Mouse (Mus musculus) gastrocnemius, adult 18-20 months (tissue): Measurements from ENCODE around the gene Aqp1. TPM values are rescaled to one million over a fixed set of nuclear protein-coding genes. Genes with fewer than 3 reads are reported as not detected.
A peak's percentile ranks its signal among the peaks of the same experiment; 100 is the strongest.

Experiments
- DNase-seq: peaks from one replicate; pipeline ENCODE4 v3.0.0; 2021; ENCODE audit warnings: low spot score
- long read RNA-seq, 2 experiments: library from polyadenylated mRNA; stranded (forward); transcript quantifications; one replicate each; pipeline ENCODE4 v2.0.0; 2021
- total RNA-seq, 2 experiments: library from RNA; stranded (reverse); gene quantifications; 2 replicates each; pipeline ENCODE4 v1.2.3; 2021

The Aqp1 gene
- total RNA-seq, result 100 to 1,000 TPM; 212 to 215 TPM
- long read RNA-seq, experiment 1, transcript Aqp1-201 (4 exons, 2,627 nt), result major isoform, 52 of 87 reads
- long read RNA-seq, experiment 1, partial matches to known transcripts, result 35 of 87 reads
- long read RNA-seq, experiment 1, other reads (novel, unspliced or antisense), result 0 of 87 reads
- long read RNA-seq, experiment 2, transcript Aqp1-201 (4 exons, 2,627 nt), result major isoform, 37 of 58 reads
- long read RNA-seq, experiment 2, partial matches to known transcripts, result 21 of 58 reads
- long read RNA-seq, experiment 2, other reads (novel, unspliced or antisense), result 0 of 58 reads

- peak; percentile 54 for DNase-seq
Measured at GRCm38 (mm10) chr6:55335989-55336514, at the start of gene Aqp1. Aqp1 (plus strand) TSS chr6:55336432.

GRCm38 (mm10) chr6:55288007-55288602, 48.1 kb upstream of the Aqp1 start:
- DNase-seq, result no peak

DNA sequence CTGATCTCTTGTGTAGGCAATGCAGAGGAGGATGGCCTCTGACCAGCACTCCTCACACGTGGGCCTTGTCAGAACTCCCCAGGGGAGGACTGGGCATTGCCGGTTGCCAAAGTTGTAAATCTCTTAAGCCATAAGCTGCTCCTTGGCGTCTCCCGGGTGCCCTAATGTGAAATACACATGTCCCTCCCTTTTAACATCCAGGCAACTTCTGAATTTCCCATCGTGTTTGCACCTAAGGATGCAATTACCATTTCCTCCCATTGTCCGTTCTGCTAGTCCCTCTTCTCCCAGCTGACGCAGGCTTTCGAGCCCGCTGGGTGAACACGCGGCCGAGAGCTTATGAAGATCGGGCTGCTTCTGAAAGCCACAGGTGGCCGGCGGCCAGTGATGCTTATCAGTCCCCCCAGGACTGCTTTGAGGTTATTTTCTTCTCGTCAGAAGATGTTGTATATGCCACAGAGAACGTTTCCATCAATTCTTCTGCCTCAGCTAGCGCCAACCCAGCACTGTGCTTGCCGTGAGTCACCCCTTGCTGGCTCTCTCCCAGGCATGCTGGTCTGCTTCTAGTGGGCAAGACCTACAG, 41.6 kb upstream of the Aqp1 start:
- DNase-seq, result peak; percentile 53

GRCm38 (mm10) chr6:55295325-55295724, 40.9 kb upstream of the Aqp1 start:
- DNase-seq, result peak; percentile 47

DNA sequence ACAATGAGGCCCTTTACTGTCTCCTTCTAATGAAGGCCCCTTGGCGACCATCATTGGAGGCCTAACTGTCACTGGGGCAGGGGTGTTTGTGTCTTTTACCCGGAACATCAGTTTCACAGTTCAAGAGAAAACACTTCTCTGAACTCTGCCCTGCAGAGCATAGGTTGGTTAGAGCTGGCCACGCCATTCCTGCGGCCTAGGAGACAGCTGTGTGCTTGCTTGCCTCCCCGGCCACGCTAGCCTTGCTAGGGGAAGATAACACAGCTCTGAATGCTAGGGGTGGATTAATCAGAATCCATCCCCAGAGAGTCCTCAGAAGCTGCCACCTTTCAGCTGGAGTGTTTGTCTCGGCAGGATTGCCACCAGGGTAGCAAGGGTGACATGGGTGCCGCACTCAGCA, 36.8 kb upstream of the Aqp1 start:
- DNase-seq, result no peak

- no peak for DNase-seq
Measured at GRCm38 (mm10) chr6:55299917-55300316, 36.3 kb upstream of the Aqp1 start.

GRCm38 (mm10) chr6:55300704-55301103, 35.5 kb upstream of the Aqp1 start:
- no peak for DNase-seq

GRCm38 (mm10) chr6:55310179-55310578, 26.1 kb upstream of the Aqp1 start:
- DNase-seq, result no peak

GRCm38 (mm10) chr6:55311962-55312361, 24.3 kb upstream of the Aqp1 start:
- no peak for DNase-seq

DNA sequence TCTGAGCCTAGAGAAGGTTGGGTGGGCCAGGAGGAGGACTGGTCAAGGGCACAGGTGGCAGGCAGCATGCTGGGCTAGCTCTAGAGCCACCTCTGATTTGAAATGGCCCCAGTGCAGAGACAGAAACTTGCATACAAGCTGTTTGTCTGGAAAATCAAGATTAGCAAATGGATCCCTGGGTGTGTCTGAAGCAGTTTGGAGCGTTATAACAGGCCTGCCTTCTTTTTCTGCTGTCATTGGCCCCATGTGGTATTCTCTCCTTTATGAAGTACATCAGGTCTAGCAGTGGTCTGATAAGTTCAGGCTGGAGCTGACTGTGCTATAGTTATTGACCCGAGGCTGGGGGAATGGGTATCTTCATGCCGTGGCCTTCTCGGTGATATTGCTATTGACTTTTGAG, 22.3 kb upstream of the Aqp1 start:
- DNase-seq, result no peak

GRCm38 (mm10) chr6:55314628-55315027, 21.6 kb upstream of the Aqp1 start:
- DNase-seq, result no peak

DNA sequence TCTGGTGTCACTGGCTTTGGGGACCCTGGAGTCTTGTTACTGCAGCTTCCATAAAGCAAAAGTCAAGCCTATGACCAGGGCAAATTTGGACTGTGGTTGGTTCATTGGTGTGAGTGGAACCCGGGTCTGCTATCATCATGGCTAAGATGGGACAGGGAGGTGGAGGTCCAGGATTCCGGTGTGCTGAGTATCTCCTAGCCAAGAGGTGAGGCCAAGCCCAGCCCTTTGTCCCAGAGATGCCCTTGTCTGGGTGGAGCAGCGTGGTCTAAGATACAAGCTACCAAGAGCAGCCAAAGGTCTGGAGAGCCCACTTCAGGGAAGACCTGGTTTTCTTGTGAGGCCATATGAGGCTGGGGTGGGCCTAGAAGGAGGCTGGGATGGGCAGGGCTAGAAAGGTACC, 17.6 kb upstream of the Aqp1 start:
- DNase-seq, result no peak

DNA sequence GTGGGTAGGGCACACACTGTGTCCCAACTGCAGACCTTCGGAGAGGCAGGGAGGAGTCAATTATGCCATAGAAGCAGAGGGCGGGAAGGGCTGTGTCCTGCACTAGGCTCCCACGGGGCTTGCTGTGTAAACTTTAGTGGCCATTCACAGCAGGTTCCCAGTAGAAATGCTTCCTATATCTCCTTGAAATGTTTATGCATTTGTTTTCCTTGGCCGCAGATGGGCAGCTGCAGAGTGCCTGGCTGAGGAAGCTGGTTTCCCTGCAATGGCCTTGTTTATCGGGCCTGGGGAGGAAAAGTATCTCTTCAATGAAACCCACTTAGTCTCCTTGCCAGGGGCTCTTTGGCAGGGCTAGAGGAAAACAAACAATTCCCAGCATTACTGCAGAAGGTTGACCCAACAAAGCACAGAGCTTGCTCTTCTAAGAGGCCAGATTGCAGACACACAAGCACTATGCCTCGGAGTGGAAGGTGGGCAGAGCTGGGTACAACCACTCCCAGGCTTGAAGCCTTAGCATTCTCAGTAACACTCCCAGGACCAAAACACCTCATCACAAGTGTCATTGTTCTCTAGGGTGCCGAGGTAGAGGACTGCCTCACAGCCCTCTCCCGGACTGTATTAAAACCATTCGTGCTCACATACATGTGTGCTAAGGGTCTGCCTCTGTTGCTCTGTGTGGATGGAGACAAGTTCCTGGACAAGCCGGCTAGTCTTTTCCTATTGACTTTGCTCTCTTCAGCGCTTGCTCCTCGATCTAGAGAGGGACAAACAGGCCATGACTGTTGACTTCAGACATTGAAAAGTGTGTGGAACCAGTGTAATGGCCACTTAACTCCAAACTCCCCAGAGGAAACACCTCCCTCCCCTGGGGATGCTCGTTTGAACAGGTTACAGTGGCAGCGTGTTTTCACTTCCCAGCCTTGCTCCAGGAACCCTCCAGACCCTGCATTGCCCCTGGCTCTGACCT, 16.4 kb upstream of the Aqp1 start:
- DNase-seq, result no peak

DNA sequence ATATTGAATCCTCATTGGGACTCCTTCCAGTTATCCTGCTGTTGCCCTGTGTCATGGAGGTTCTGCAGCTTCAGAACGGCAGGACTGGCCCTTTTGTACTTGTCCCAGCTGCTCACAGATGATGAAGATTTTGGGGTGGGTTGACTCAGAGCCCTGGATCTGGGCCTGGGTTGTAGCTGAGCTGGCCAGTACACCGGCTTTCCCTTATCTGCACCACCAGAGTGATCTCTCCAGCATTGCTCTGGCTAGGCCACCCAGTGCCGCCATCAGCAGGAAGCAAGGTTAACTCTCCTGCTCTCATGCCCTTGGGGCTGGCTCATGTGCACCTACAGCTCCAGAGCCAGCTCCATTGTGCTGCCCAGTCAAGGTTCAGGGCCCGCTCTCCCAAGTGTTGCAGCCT, 15.3 kb upstream of the Aqp1 start:
- no peak for DNase-seq

DNA sequence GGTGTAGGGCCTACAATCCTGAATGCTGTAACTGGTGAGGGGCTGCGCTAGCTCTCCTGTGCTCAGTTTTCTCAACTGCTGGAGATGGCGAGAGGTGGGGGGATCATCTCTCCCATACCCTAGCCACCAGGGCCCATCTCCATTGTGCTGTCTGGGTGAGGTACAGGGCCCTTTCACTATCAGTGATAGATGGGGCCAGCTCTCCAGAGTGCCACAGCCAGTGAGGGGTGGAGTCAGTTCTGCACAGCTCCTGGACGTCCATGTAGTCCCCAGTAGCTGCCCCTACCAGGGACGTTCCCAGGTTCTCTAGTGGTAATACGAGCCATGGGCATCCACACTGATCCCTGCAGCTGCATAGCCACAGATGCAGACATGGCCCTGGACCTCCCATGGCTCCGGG, 14.7 kb upstream of the Aqp1 start:
- DNase-seq, result no peak

GRCm38 (mm10) chr6:55322980-55323379, 13.3 kb upstream of the Aqp1 start:
- no peak for DNase-seq

DNA sequence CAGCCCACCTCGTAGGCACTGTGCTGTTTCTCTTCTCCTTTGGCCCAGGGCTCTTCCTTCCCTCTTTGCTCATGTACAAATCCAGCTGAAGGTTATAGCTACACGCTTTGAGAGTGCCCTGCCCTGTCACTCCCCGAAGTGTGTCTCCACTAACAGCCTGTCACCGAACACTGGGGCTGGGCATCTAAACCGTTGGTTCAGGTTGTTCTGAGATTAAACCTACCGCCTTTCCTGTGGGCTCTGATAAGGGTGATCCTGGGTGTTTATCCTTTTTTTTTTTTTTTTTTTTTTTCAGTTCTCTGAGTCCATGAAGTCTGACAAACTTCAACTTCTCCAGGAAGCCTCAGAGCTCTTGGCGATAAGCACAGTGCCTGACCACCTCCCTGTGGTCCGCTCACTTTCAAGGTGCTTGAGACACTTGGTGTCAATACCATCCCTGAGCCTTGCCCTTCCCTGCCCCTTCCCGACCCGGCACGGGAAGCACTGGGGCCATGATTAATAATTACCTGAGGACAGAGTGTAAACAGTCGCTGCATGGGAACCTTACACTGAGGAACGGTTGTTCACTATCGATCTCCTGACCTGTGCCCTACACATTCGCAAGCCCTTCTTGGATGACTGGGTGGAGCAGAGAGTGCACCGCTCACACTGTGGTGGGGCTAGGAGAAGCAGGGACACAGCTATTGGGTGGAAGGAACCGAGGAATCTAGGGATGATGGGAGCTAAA, 12.2 kb upstream of the Aqp1 start:
- DNase-seq, result no peak

DNA sequence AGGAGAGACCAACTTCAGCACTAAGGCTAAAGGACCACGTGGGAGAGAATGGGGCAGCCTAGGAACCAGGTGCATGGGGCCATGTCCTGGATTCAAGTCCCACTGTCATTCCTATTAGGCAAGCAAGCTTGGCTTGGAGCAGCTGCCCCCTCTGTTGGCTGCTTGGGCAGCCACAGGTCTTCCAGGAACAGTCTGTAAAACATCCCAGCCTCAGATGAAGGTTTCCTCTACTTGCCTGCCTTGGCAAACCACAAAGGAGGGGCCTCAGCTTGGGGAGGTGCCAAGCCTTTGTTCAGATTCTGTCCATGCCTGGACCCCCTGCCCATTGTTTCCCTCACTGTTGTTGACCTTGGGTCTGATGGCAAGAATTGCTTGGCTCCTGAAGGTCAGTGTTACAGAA, 11.4 kb upstream of the Aqp1 start:
- DNase-seq, result no peak

DNA sequence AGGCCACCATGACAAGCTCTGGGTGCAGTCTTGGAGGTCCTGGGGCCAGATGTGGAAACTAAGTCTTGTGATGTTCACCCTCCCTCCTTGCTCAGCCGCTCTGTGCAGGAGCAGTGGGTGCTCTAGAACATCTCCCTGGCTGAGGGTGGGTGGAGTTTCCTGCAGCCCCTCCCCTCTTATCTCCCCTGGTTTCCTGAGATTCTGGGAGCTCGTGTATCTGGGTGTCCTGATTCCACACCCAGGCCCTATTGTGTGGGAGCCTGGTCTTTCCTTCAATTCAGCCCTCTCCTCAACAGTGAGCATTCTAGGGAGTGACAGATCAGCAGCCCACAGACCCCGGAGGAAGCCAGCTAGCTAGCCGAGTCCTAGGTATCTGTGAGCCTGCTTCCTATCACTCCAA, 9.9 kb upstream of the Aqp1 start:
- no peak for DNase-seq

- no peak for DNase-seq
Measured at GRCm38 (mm10) chr6:55327326-55327725, 8.9 kb upstream of the Aqp1 start.

DNA sequence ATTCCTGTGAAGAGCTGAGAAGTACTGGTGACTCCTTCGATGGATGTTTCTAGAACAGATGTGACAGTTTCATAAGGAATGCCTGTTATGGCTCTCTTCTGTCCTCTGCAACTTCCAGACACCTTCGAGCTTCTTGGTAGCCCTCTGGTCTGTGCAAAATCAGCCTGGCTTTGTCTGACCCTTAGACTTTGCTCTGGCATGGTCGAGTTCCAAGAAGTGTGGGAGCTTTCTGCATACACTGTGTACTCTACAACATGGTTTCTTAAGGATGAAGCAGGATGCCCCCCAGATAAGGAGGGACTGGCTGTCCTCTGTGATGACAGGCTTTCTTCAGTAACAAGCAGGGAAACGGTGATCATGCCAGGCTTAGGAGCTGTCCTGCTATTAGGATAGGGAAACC, 8.1 kb upstream of the Aqp1 start:
- DNase-seq, result no peak
